Mouse (Mus musculus) right cerebral cortex, postnatal 4 days (tissue): Measurements from ENCODE around the gene Cgref1.
A peak's percentile ranks its signal among the peaks of the same experiment; 100 is the strongest.

Experiments used
- DNase-seq: peaks from one replicate; pipeline ENCODE4 v3.0.0-alpha.2; 2022

The Cgref1 gene

GRCm38 (mm10) chr5:30949654-30950326 is 4.4 kb upstream of the Cgref1 start:
- DNase-seq: peak; percentile 93

- DNase-seq: no peak
These were observed 3.2 kb upstream of the Cgref1 start for GRCm38 (mm10) chr5:30948620-30949019.

- DNase-seq: no peak
These were observed 1.0 kb downstream of the Cgref1 start for GRCm38 (mm10) chr5:30944344-30944743.

GRCm38 (mm10) chr5:30943004-30943403 is 2.4 kb downstream of the Cgref1 start:
- no peak for DNase-seq

- no peak for DNase-seq
These were observed 10.5 kb downstream of the Cgref1 start for GRCm38 (mm10) chr5:30934725-30935461.

GRCm38 (mm10) chr5:30933705-30934104 is 11.7 kb downstream of the Cgref1 start:
- DNase-seq: no peak

GRCm38 (mm10) chr5:30931378-30931777 is 14.0 kb downstream of the Cgref1 start:
- DNase-seq: no peak

- DNase-seq: no peak
These were observed 14.5 kb downstream of the Cgref1 start for GRCm38 (mm10) chr5:30930846-30931245.

GRCm38 (mm10) chr5:30930121-30930520 is 15.3 kb downstream of the Cgref1 start:
- DNase-seq: peak; percentile 84

GRCm38 (mm10) chr5:30927945-30928529 is 17.4 kb downstream of the Cgref1 start:
- no peak for DNase-seq

- no peak for DNase-seq
These were observed 19.3 kb downstream of the Cgref1 start for GRCm38 (mm10) chr5:30926073-30926472.

GRCm38 (mm10) chr5:30925217-30925616 is 20.2 kb downstream of the Cgref1 start:
- no peak for DNase-seq

- DNase-seq: no peak
These were observed 20.8 kb downstream of the Cgref1 start for GRCm38 (mm10) chr5:30924614-30925013.

GRCm38 (mm10) chr5:30923119-30923518 is 22.3 kb downstream of the Cgref1 start:
- no peak for DNase-seq

GRCm38 (mm10) chr5:30922581-30923041 is 22.8 kb downstream of the Cgref1 start:
- DNase-seq: no peak

GRCm38 (mm10) chr5:30921256-30922033 is 23.9 kb downstream of the Cgref1 start, which contains the start of gene Khk:
TSS of gene Khk (plus strand) at chr5:30921431.
- peak; percentile 98 for DNase-seq

GRCm38 (mm10) chr5:30920621-30921020 is 24.8 kb downstream of the Cgref1 start:
- no peak for DNase-seq

- DNase-seq: no peak
These were observed 25.4 kb downstream of the Cgref1 start for GRCm38 (mm10) chr5:30919831-30920614.

- DNase-seq: no peak
These were observed 26.7 kb downstream of the Cgref1 start for GRCm38 (mm10) chr5:30918691-30919090.

- no peak for DNase-seq
These were observed 27.3 kb downstream of the Cgref1 start for GRCm38 (mm10) chr5:30917891-30918670.

- no peak for DNase-seq
These were observed 28.0 kb downstream of the Cgref1 start for GRCm38 (mm10) chr5:30917348-30917747.
